Mouse (Mus musculus) MEL (cell line): ENCODE results near the gene Prr12. TPM values are rescaled to one million over a fixed set of nuclear protein-coding genes. Genes with fewer than 3 reads are reported as not detected.

Source experiments
- DNase-seq: peaks from one replicate; pipeline ENCODE4 v3.0.0; 2011; ENCODE audit warnings: low read depth, low spot score
- H3K27ac ChIP-seq: 2 replicates; pipeline ENCODE4 v1.5.1; 2012; ENCODE audit warnings: low read depth, mild to moderate bottlenecking, control low read depth, low read length, moderate library complexity; ENCODE audit not compliant: control insufficient read depth
- H3K27me3 ChIP-seq, 2 experiments: fragments of 150-350 bp in 1 of 2; sonication (generic) in 1 of 2; 2 replicates each; pipeline ENCODE4 v1.6.1; 2012; ENCODE audit warnings: low read length in 2 of 2, mild to moderate bottlenecking in 2 of 2, improper control_type of control experiment in 1 of 2, moderate library complexity in 1 of 2; ENCODE audit not compliant: insufficient read depth in 2 of 2, control insufficient read depth in 1 of 2
- H3K36me3 ChIP-seq, 2 experiments: 2 replicates each; pipeline ENCODE4 v1.6.1; 2012 to 2014; ENCODE audit warnings: low read length in 2 of 2, improper control_type of control experiment in 1 of 2, inconsistent platforms in 1 of 2, mild to moderate bottlenecking in 1 of 2; ENCODE audit not compliant: insufficient read depth in 2 of 2, control insufficient read depth in 1 of 2
- H3K4me1 ChIP-seq, 2 experiments: fragments of 150-350 bp in 1 of 2; sonication (generic) in 1 of 2; 2 replicates each; pipeline ENCODE4 v1.6.1; 2012; ENCODE audit warnings: low read length in 2 of 2, improper control_type of control experiment in 1 of 2, mild to moderate bottlenecking in 1 of 2; ENCODE audit not compliant: insufficient read depth in 2 of 2, control insufficient read depth in 1 of 2
- H3K4me3 ChIP-seq, 2 experiments: fragments of 150-350 bp in 1 of 2; sonication (generic) in 1 of 2; 2 replicates each; pipeline ENCODE4 v1.5.1; 2012; ENCODE audit warnings: low read depth in 2 of 2, low read length in 2 of 2, mild to moderate bottlenecking in 2 of 2, moderate library complexity in 2 of 2, control low read depth in 1 of 2, improper control_type of control experiment in 1 of 2; ENCODE audit not compliant: control insufficient read depth in 1 of 2, insufficient read depth in 1 of 2
- H3K79me2 ChIP-seq: 2 replicates; pipeline ENCODE4 v1.6.1; 2012; ENCODE audit warnings: mild to moderate bottlenecking, low read length, moderate library complexity; ENCODE audit not compliant: control insufficient read depth, poor library complexity, insufficient read depth
- H3K9ac ChIP-seq: 2 replicates; pipeline ENCODE4 v1.6.1; 2012; ENCODE audit warnings: low read depth, mild to moderate bottlenecking, control low read depth, low read length, moderate library complexity; ENCODE audit not compliant: control insufficient read depth, poor library complexity, severe bottlenecking
- H3K9me3 ChIP-seq: fragments of 150-350 bp; sonication (generic); replicated peaks from 2 replicates; pipeline ENCODE4 v1.6.1; 2012; ENCODE audit warnings: mild to moderate bottlenecking, low read length, improper control_type of control experiment, moderate library complexity; ENCODE audit not compliant: insufficient read depth
- BHLHE40 ChIP-seq: IDR thresholded peaks from 2 replicates; pipeline ENCODE4 v1.6.1; 2012; ENCODE audit warnings: low read depth, mild to moderate bottlenecking, inconsistent platforms, low read length, improper control_type of control experiment, borderline replicate concordance
- CTCF ChIP-seq, 3 experiments: IDR thresholded peaks in 2 of 3; conservative IDR thresholded peaks in 1 of 3; 2 replicates each; pipeline ENCODE4 v1.5.1; 2011 to 2012; ENCODE audit warnings: low read length in 3 of 3, low read depth in 2 of 3, mild to moderate bottlenecking in 2 of 3, improper control_type of control experiment in 1 of 3, inconsistent platforms in 1 of 3, mixed read lengths in 1 of 3, moderate library complexity in 1 of 3; ENCODE audit not compliant: control insufficient read depth in 1 of 3, insufficient read depth in 1 of 3, poor library complexity in 1 of 3, severe bottlenecking in 1 of 3
- GABPA ChIP-seq: IDR thresholded peaks from 2 replicates; pipeline ENCODE4 v1.6.1; 2012; ENCODE audit warnings: low read depth, mild to moderate bottlenecking, inconsistent platforms, low read length, improper control_type of control experiment, moderate library complexity
- HCFC1 ChIP-seq: IDR thresholded peaks from 2 replicates; pipeline ENCODE4 v1.6.1; 2012; ENCODE audit warnings: low read depth, mild to moderate bottlenecking, inconsistent platforms, low read length, improper control_type of control experiment, moderate library complexity
- KAT2A ChIP-seq: conservative IDR thresholded peaks from 2 replicates; pipeline ENCODE4 v1.6.1; 2012; ENCODE audit warnings: low read depth, low read length, improper control_type of control experiment, inconsistent platforms
- MAFK ChIP-seq: IDR thresholded peaks from 2 replicates; pipeline ENCODE4 v1.6.1; 2011; ENCODE audit warnings: low read depth, mild to moderate bottlenecking, low read length, improper control_type of control experiment, borderline replicate concordance
- MAX ChIP-seq: IDR thresholded peaks from 2 replicates; pipeline ENCODE4 v1.6.1; 2011; ENCODE audit warnings: low read length, improper control_type of control experiment
- MAZ ChIP-seq: IDR thresholded peaks from 2 replicates; pipeline ENCODE4 v1.6.1; 2012; ENCODE audit warnings: low read depth, mild to moderate bottlenecking, inconsistent platforms, low read length, improper control_type of control experiment
- MEF2A ChIP-seq: IDR thresholded peaks from 2 replicates; pipeline ENCODE4 v1.6.1; 2014; ENCODE audit warnings: low read depth, mild to moderate bottlenecking, inconsistent platforms, low read length, improper control_type of control experiment; ENCODE audit not compliant: poor library complexity, insufficient replicate concordance, severe bottlenecking; ENCODE audit errors: extremely low read depth
- MYB ChIP-seq: IDR thresholded peaks from 2 replicates; pipeline ENCODE4 v1.6.1; 2011; ENCODE audit warnings: mild to moderate bottlenecking, low read depth, low read length, improper control_type of control experiment
- MYC ChIP-seq: IDR thresholded peaks from 2 replicates; pipeline ENCODE4 v1.6.1; 2011; ENCODE audit warnings: low read depth, mild to moderate bottlenecking, low read length, improper control_type of control experiment, moderate library complexity
- NELFE ChIP-seq: IDR thresholded peaks from 2 replicates; pipeline ENCODE4 v1.6.1; 2011; ENCODE audit warnings: low read depth, low read length, improper control_type of control experiment
- RCOR1 ChIP-seq: IDR thresholded peaks from 2 replicates; pipeline ENCODE4 v1.6.1; 2012; ENCODE audit warnings: low read depth, mild to moderate bottlenecking, inconsistent platforms, low read length, improper control_type of control experiment
- SIN3A ChIP-seq: IDR thresholded peaks from 2 replicates; pipeline ENCODE4 v1.6.1; 2012; ENCODE audit warnings: low read length, improper control_type of control experiment, inconsistent platforms
- TBP ChIP-seq: IDR thresholded peaks from 2 replicates; pipeline ENCODE4 v1.8.0; 2011; ENCODE audit warnings: low read depth, low read length, improper control_type of control experiment
- UBTF ChIP-seq: IDR thresholded peaks from 2 replicates; pipeline ENCODE4 v1.6.1; 2012; ENCODE audit warnings: low read depth, mild to moderate bottlenecking, inconsistent platforms, low read length, improper control_type of control experiment, moderate library complexity, borderline replicate concordance; ENCODE audit not compliant: insufficient read depth
- ZC3H11A ChIP-seq: IDR thresholded peaks from 2 replicates; pipeline ENCODE4 v1.6.1; 2012; ENCODE audit warnings: low read depth, mild to moderate bottlenecking, inconsistent platforms, low read length, improper control_type of control experiment
- ZMIZ1 ChIP-seq: IDR thresholded peaks from 2 replicates; pipeline ENCODE4 v1.6.1; 2012; ENCODE audit warnings: low read depth, mild to moderate bottlenecking, inconsistent platforms, low read length, improper control_type of control experiment, moderate library complexity
- ZNF384 ChIP-seq: IDR thresholded peaks from 2 replicates; pipeline ENCODE4 v1.6.1; 2012; ENCODE audit warnings: low read depth, mild to moderate bottlenecking, inconsistent platforms, low read length, improper control_type of control experiment
- polyA plus RNA-seq, 2 experiments: library from polyadenylated mRNA; stranded (reverse) in 1 of 2; unstranded in 1 of 2; fragments of >175 nt in 1 of 2; fragments of >200 nt in 1 of 2; gene quantifications; 2 replicates each; pipeline versions ENCODE4 v1.2.1 to v1.2.4; 2012; ENCODE audit warnings: low replicate concordance in 2 of 2, low read depth in 1 of 2; ENCODE audit not compliant: insufficient read length in 2 of 2, insufficient read depth in 1 of 2, missing spikeins in 1 of 2
- total RNA-seq: library from RNA; depleted of rRNA; stranded (reverse); fragments of 300-350 nt; gene quantifications from 2 replicates; pipeline ENCODE4 v1.2.3, GENCODE M21; 2012

Prr12 gene
- total and polyA plus RNA-seq, 3 experiments = 3.5 to 32.1 TPM; not detected in 1

DNA sequence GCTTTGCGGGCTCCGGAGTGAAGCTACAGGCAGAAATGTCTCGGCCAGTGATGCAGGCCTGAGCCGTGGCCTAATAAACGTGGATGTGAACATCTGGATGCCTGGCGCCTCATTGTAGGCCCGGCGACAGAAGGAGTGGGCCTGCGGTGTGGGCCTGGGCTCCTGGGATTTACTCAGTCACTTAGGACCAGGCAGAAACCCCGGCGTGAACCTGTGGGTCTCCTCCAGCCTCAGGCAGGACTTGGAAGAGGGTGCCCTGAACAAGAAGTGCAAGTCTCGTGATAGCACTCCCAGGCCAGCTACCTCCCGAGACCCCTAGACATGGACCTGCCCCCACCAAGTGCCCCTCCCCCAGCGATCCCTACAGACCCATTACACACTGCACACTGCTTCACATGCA lies 24.6 kb upstream of the Prr12 start:
- H3K27ac ChIP-seq = no peak overlapping the region
- peaks cover 0 to 4% of the 10 kb centered on the region in 2 experiments; a peak in 1 of 4 replicates for H3K4me1 ChIP-seq
- H3K36me3 ChIP-seq = peaks cover 0 to 2% of the 10 kb centered on the region in 2 experiments; a peak in 1 of 4 replicates
- no peaks in the 10 kb centered on the region for H3K27me3 ChIP-seq
- no peaks in the 10 kb centered on the region for H3K9me3 ChIP-seq
- no peak overlapping the region for H3K9ac ChIP-seq
- H3K4me3 ChIP-seq = no peak overlapping the region
- DNase-seq = no peak
- no peaks in the 10 kb centered on the region; the same call in 1 of the 2 replicates for H3K79me2 ChIP-seq
- TF ChIP-seq MEF2A (no peak), RCOR1 (no peak), SIN3A (no peak), ZNF384 (no peak), UBTF (no peak), ZMIZ1 (no peak), BHLHE40 (no peak), CTCF (IDR thresholded peaks at IDR 0.05 in 2 of 3, conservative IDR thresholded peaks at IDR 0.05 in 1 of 3; ENCODE audit: control insufficient read depth in 1 of 3, insufficient read depth in 1 of 3, low read depth in 2 of 3, low read length in 3 of 3, poor library complexity in 1 of 3, severe bottlenecking in 1 of 3) (no peak), MAZ (no peak), MYC (no peak)

DNA sequence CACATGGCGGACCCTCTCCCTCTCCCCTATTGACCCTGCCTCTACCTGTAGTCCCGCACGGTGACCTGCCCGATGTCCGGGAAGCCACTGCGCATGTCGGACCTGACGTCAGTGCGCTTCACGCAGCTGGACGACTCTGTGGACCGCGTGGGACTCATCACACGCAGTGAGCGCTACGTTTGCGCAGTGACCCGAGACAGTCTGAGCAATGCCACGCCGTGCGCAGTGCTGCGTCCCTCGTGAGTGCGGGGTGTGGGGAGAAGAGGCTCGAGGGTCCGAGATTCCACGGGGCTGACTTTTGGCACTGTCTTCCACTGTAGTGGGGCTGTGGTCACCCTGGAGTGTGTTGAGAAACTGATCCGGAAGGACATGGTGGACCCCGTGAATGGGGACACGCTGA lies 23.8 kb upstream of the Prr12 start:
- DNase-seq = no peak
- Histone ChIP-seq H3K4me3 (no peak overlapping the region), H3K36me3 (peaks cover 0 to 2% of the 10 kb centered on the region in 2 experiments; a peak in 1 of 4 replicates), H3K79me2 (no peaks in the 10 kb centered on the region; the same call in 1 of the 2 replicates), H3K9me3 (no peaks in the 10 kb centered on the region), H3K9ac (no peak overlapping the region), H3K4me1 (peaks cover 0 to 4% of the 10 kb centered on the region in 2 experiments; a peak in 1 of 4 replicates), H3K27me3 (no peaks in the 10 kb centered on the region), H3K27ac (no peak overlapping the region)
- no peak for TF ChIP-seq MYC
- TF ChIP-seq HCFC1 = no peak
- TF ChIP-seq MEF2A = no peak
- TF ChIP-seq MAFK = no peak

DNA sequence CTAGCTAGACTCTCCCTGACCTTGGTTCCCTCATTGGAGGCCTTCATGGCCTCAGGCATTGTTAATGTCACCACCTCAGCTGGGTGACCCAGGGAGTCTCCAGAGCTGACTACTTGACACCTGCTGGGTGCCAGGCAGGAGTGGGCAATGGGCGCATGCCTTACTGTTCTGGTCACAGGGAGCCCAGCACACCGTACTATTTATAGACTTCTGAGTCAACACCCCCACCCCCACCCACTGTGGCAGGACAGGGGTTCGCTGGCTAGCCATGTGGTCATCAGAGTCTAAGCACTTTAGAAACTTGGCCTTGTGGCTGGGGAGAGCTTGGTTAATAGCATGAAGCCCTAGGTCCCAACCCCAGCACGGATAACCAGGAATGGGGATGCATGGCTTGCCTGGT lies 22.7 kb upstream of the Prr12 start:
- TF ChIP-seq ZC3H11A (no peak), MAZ (no peak), KAT2A (no peak), ZMIZ1 (no peak), TBP (no peak), NELFE (no peak), MAX (no peak), GABPA (no peak), CTCF (IDR thresholded peaks at IDR 0.05 in 2 of 3, conservative IDR thresholded peaks at IDR 0.05 in 1 of 3; ENCODE audit: control insufficient read depth in 1 of 3, insufficient read depth in 1 of 3, low read depth in 2 of 3, low read length in 3 of 3, poor library complexity in 1 of 3, severe bottlenecking in 1 of 3) (no peak), MYB (no peak)
- H3K79me2 ChIP-seq = peaks cover 2% of the 10 kb centered on the region
- H3K4me3 ChIP-seq = no peak overlapping the region
- H3K9ac ChIP-seq = no peak overlapping the region
- no peaks in the 10 kb centered on the region for H3K9me3 ChIP-seq
- H3K27ac ChIP-seq = no peak overlapping the region
- DNase-seq = no peak
- no peaks in the 10 kb centered on the region for H3K36me3 ChIP-seq
- no peaks in the 10 kb centered on the region for H3K4me1 ChIP-seq
- H3K27me3 ChIP-seq = no peaks in the 10 kb centered on the region
